Mouse (Mus musculus): ENCODE measurements around the gene Tpm1.

DNA sequence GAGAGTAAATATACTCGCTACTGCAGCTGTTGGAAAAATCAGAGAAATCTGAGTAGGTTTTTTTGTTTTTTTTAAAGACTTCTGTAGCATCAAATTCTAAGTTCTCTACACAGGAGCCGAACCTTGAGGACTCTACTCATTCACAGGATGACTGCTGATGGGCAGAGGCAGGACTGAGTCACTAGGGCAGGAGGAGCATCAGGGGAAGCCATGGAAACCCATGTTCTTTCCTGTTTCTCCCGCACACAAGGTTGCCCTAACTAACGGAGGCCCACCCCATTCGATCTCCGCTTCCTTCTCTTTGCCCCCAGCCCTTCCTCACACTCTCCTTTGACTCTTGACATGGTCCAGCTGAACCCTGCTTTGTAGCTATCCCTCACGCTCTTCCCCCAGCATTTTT, 10.5 kb downstream of the Tpm1 start:
- TF ChIP-seq CTCF (IDR thresholded peaks at IDR 0.05; ENCODE audit: low read depth, low read length): no peak
- TF ChIP-seq POLR2A (IDR thresholded peaks at IDR 0.05; ENCODE audit: borderline replicate concordance, low read depth, low read length): no peak

Measured in bone marrow macrophage, adult 2 months (primary cell).